Mouse (Mus musculus): ENCODE results near the gene Chst1. TPM values are rescaled to one million over a fixed set of nuclear protein-coding genes. Genes with fewer than 3 reads are reported as not detected.

Gene Chst1
- polyA plus RNA-seq, 1 experiment from 2014 or later: 5.3 TPM

DNA sequence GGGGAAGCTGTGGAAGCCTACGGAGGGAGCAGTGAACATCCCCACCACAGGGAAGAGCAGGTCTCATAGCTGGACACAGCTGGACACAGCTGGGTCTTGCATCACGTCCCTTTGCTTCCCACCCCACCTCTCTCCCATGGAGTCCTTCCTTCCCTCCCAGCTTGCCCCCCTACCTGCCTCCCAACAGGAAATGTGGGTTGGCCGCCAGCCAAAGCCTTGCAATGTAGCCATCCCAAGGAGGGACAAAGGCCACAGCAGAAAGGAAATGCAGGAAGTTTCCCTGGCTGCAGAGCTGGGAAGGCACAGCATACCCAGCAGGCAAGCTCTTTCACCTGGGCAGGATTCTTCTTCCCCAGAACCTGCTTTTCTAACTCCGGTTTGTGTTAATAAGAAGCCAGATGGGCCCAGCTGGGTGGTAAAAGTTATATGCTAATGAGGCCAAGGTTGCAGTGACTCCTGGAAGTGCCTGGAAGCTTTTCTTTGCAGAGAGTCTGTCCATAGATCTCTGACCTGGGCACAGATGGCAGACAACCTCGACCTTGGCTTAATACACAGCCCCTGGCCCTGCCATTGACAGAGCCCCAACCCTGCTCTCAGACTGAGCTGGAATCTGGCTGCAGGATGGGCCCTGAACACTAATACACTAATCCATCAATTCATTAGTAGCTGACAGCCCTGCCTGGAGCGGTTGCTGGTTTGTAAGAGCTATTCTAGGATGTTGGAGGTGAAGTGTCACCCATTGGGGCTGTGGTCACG lies 46.0 kb downstream of the Chst1 start:
- in situ Hi-C loops (cut with MboI; ENCODE audit: low pct_unique_long_range_greater_than_20kb): no loop called here
- no peak for TF ChIP-seq CTCF (IDR thresholded peaks at IDR 0.05)
- ATAC-seq (no peak), DNase-seq (ENCODE audit: low read depth, low spot score) (no peak)
- H3K27me3 ChIP-seq: no peaks in the 10 kb centered on the region
- ChIA-PET CTCF (no interaction called here), POLR2A (no interaction called here)

DNA sequence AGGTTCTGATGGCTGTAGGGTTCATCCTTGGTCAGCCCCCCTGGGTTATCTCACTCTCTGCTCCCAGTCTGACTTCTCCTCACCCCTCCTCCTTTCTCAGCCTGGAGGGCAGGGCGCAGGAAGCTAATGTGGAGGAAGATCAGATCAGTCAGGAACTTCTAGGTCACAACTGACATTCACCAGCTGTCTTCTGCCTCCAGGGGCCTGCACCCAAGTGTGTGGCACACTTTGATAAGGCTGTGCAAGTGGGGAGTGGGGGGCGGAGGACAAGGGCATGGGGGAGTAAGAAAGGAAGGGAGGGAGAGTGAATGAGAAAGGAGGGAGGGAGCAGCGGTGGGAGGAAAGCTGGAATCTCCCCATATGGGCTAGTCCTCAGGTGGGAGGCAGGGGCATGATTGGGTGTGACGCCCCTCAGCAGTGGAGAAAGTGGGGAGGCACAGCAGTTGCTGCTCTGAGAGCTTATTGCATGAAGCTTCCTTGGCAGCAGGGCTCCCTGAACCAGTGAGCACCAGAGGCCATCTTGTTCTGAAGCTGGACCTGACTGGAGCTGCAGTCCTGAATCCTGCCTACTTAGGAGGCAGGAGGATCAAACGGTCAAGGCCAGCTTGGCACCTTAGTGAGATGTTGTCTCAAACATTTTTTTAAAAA lies 49.8 kb downstream of the Chst1 start:
- peaks cover 9% of the 10 kb centered on the region for H3K27me3 ChIP-seq
- POLR2A ChIA-PET: no interaction called here
- in situ Hi-C loops (cut with MboI; ENCODE audit: low pct_unique_long_range_greater_than_20kb): no loop called here
- ATAC-seq (no peak), DNase-seq (ENCODE audit: low read depth, low spot score) (no peak)
- TF ChIP-seq CTCF (IDR thresholded peaks at IDR 0.05): no peak
- CTCF ChIA-PET: no interaction called here

DNA sequence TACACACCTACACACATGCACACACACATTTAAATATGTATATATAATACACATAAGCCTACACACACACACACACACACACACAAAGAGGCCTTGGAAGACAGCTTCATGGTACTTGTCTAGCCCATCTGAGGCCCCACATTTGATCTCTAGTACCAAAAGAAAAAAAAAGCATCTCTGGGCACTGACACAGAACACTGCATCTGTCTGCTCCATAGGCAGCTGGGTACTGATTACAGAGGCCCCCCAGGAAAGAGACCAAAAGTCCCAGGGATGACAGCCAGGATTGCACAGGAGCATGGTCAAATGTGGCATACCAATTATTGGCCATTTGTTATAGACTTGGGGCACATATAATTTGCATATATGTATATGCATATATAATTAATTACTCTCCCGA lies 50.9 kb downstream of the Chst1 start:
- CTCF ChIA-PET: no interaction called here
- POLR2A ChIA-PET: no interaction called here

DNA sequence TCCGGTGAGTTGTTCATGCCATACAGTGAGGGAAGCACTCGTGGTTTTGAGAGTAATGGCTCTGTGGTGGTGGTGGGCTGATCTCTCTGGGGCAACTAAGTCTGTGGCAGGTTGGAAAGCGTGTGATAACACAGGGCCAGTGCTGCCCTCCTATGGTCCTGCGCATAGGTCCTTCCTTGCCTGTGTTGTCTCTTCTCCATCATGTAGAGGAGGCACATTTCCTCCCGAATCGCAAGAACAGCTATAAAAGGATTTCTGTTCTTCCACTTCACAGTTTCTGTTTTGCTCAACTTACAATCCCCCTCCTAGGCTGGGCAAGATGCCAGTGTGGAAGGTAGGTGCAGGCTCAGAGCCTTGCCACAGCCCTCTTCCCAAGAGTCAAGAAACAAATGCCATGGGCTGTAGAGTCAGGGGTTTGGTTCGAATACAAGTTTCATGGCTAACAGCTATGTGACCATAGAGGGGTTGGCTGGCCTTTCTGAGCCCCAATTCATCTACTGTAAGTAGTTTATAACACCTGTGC lies 51.8 kb downstream of the Chst1 start:
- no peak for TF ChIP-seq CTCF (IDR thresholded peaks at IDR 0.05)
- peaks cover 10% of the 10 kb centered on the region for H3K27me3 ChIP-seq
- ATAC-seq (no peak), DNase-seq (ENCODE audit: low read depth, low spot score) (no peak)
- ChIA-PET POLR2A (no interaction called here), CTCF (no interaction called here)
- in situ Hi-C loops (cut with MboI; ENCODE audit: low pct_unique_long_range_greater_than_20kb): no loop called here

More for the DNA sequence above, 50.9 kb downstream of the Chst1 start:
- no peak for DNase-seq (ENCODE audit: low read depth, low spot score)
- peaks cover 10% of the 10 kb centered on the region for H3K27me3 ChIP-seq
- ATAC-seq: no peak
- no peak for TF ChIP-seq CTCF (IDR thresholded peaks at IDR 0.05)
- in situ Hi-C loops (cut with MboI; ENCODE audit: low pct_unique_long_range_greater_than_20kb): no loop called here

DNA sequence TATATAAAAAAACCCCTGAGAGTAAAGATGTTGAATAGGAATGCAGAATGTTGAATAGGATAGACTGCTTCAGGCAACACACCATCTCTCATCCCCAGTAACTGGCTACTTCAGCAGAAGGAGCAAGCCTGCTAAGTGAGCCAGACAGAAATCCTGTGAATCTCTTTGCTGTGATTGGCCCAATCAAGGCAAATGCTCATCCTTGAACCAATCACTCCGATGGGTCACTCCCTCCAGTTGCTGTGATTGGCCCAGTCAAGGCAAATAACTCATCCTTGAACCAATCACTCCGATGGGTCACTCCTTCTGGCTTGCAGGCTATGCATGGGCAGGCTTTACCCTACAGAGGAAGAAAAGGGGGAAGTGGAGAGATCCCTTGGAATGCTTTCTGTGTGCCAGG lies 57.7 kb downstream of the Chst1 start:
- POLR2A ChIA-PET: no interaction called here
- ATAC-seq (no peak), DNase-seq (ENCODE audit: low read depth, low spot score) (no peak)
- peaks cover 10% of the 10 kb centered on the region for H3K27me3 ChIP-seq
- in situ Hi-C loops (cut with MboI; ENCODE audit: low pct_unique_long_range_greater_than_20kb): no loop called here
- CTCF ChIA-PET: no interaction called here
- TF ChIP-seq CTCF (IDR thresholded peaks at IDR 0.05): no peak

DNA sequence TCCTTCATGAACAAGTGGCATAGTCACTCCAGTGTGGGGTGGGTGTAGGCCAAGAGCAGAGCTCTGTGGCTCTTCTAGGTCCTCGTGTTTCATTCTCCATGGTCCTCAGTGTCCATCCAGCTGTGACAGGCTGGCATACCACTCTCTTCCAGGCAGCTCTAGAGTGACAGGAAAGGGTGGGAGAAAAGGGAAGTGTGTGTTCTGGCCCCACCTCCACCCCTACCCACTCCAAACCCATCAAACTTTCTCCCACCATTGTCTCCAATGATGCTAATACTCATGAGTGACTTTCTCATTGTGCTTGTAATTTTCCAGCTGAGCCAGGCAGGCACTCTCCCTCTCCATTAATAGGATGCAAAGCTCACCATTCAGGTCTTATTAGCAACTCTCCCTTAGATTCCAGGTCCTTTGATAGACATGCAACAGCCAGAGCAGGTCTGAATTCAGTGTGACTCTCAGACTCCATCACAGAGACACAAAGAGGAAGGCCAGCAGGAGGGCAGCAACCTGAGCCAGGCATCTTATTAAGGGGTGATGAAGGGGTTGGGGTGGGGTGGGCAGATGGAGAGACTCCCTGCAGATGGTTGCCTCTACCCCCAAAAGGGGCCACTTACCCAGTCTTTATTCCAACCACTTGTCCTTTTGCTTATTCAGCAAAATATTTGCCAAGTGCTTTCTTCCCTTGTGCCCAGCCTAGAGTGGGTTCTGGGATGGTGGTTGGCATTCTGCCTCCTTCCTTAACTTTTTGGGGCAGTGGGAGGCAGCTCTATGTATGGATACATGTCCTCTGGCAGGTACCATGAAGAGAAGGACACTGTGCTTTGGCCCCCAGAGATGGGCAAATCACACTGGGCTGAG lies 59.0 kb downstream of the Chst1 start:
- DNase-seq (ENCODE audit: low read depth, low spot score) (no peak), ATAC-seq (no peak)
- POLR2A ChIA-PET: no interaction called here
- H3K27me3 ChIP-seq: peaks cover 6% of the 10 kb centered on the region
- no peak for TF ChIP-seq CTCF (IDR thresholded peaks at IDR 0.05)
- in situ Hi-C loops (cut with MboI; ENCODE audit: low pct_unique_long_range_greater_than_20kb): no loop called here
- CTCF ChIA-PET: no interaction called here

DNA sequence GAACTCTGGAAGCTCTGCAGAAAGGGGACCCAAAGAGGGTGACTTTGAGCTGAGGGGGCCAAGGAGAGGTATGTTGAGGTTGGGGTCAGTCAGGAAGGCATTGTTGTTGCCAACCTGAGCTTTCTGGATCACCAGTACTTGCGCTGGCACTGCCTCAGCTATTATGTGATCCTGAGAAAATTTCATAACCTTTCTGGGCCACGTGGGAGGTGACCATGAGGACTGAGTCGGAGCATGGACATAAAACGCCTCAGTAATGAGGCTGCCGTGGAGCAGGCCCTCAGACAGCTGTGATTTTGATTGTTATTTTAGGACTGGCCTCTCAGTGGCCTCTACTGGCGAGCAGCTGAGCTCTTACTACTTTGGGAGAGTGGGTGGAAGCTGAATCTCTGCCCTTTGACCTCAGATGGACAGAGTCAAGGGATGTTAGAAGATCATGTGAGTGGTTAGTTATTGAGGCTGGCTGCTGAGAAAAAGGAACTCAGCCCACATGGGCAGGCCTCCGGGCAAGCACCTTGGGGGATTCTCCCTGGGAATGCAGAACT lies 60.1 kb downstream of the Chst1 start:
- DNase-seq (ENCODE audit: low read depth, low spot score) (no peak), ATAC-seq (no peak)
- in situ Hi-C loops (cut with MboI; ENCODE audit: low pct_unique_long_range_greater_than_20kb): no loop called here
- CTCF ChIA-PET: no interaction called here
- H3K27me3 ChIP-seq: peaks cover 5% of the 10 kb centered on the region
- TF ChIP-seq CTCF (IDR thresholded peaks at IDR 0.05): no peak
- POLR2A ChIA-PET: no interaction called here

DNA sequence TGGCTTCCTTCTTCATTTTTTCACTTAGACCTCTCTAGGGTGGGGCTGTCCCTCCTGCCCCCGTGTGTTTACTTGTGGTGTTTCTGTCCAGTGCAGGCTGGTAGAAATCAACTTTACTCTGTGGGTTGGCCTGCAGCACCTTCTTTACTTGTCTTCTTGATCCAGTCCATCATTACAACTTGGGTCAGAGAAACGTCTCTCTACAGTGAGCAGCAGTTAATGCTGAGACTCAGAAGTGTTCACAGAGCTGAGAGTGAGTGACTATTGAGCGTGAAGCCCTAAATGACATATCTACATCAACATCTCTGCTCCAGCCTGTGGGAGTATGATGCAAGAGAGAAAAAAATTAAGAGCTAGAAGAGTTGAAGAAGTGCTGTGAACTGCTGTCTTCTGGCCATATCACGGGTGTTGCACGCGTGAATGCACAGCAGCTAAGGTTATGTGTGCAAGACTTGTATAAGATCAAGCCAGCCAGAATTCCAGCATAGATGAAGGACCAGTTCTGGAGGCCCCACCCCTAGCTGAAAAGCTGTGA lies 63.1 kb downstream of the Chst1 start:
- in situ Hi-C loops (cut with MboI; ENCODE audit: low pct_unique_long_range_greater_than_20kb): no loop called here
- no peak for ATAC-seq
- DNase-seq (ENCODE audit: low read depth, low spot score): no peak
- H3K27me3 ChIP-seq: peaks cover 5% of the 10 kb centered on the region
- TF ChIP-seq CTCF (IDR thresholded peaks at IDR 0.05): no peak
- ChIA-PET CTCF (no interaction called here), POLR2A (no interaction called here)

Other genes starting within 250 kb of the Chst1 start
- 21.4 TPM for gene Pex16, start 225.0 kb upstream of the Chst1 start, polyA plus RNA-seq (2021)
- gene Large2, start 224.8 kb upstream of the Chst1 start, polyA plus RNA-seq (2021): 0.55 TPM
- 2.8 TPM for gene 1700029I15Rik, start 217.2 kb upstream of the Chst1 start, polyA plus RNA-seq (2021)
- 48.1 TPM for gene Mapk8ip1, start 198.4 kb upstream of the Chst1 start, polyA plus RNA-seq (2021)
- 16.7 TPM for gene Cry2, start 165.7 kb upstream of the Chst1 start, polyA plus RNA-seq (2021)
- 11.0 TPM for gene Slc35c1, start 139.2 kb upstream of the Chst1 start, polyA plus RNA-seq (2021)